Mouse (Mus musculus) lung, postnatal 0 days (tissue): ENCODE results near the gene Tnfrsf22.

Experiments used
- CTCF ChIP-seq: IDR thresholded peaks from 2 replicates; pipeline ENCODE4 v1.5.1; 2016; ENCODE audit warnings: antibody characterized with exemption, mild to moderate bottlenecking
- EP300 ChIP-seq: IDR thresholded peaks from 2 replicates; pipeline ENCODE4 v1.6.1; 2016; ENCODE audit warnings: antibody characterized with exemption, mild to moderate bottlenecking, control low read depth

GRCm38 (mm10) chr7:143629501-143629900 is 20.0 kb downstream of the Tnfrsf22 start:
- TF ChIP-seq CTCF (no peak), EP300 (no peak)
